Mouse (Mus musculus) thymus, postnatal 10 days (tissue): ENCODE data around the gene Nxph3.
"Not testable (repeated sequence)": the region's sequence is repeated elsewhere in the genome, so short reads cannot be mapped to it uniquely, and the experiment has no call there.

ENCODE experiments used
- DNase-seq, 2 experiments: peaks; one replicate each; pipeline ENCODE4 v3.0.0; 2021; ENCODE audit warnings: low spot score in 2 of 2

The Nxph3 gene

GRCm38 (mm10) chr11:95519299-95519698, 4.9 kb upstream of the Nxph3 start:
- DNase-seq = no peak

DNA sequence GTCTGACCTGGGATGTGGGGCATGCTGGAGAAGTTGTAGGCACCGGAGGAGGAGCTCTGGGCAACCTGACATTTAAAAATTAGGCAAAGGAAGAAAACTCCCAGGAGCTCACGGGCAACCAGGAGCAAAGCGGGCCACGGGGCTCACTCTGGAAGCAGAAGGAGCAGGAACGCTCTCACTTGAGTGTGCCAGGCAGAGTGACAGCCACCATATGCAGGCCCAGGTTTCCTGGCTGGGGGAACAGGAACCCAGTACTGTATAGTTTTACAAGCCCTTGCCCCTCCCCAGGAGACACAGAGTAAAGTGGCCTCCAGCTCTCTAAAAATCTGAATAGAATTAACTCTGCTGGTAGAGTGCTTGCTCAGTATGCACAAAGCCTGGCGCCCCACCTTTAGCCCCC, 2.8 kb upstream of the Nxph3 start:
- no peak for DNase-seq

DNA sequence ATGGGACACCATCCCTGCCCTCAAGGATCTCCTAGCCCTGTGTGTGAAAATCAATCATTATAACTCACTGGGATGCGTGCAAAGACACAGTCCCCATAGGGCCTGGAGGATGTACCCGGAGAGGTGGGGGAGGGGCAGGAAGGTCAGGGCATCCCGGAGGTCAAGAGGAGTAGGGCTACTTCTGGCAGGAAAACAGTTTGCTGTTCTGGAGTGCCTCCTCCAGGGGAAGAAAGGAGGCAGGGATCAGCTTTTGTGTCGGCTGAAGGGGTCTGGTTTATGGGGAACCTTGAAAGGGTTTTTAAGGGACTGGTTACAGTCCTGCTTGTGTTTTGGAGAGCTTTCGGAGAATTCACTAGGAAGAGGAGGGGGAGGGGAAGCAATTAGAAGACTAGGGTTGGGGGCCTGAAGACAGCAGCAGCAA, 2.1 kb upstream of the Nxph3 start:
- DNase-seq = no peak

DNA sequence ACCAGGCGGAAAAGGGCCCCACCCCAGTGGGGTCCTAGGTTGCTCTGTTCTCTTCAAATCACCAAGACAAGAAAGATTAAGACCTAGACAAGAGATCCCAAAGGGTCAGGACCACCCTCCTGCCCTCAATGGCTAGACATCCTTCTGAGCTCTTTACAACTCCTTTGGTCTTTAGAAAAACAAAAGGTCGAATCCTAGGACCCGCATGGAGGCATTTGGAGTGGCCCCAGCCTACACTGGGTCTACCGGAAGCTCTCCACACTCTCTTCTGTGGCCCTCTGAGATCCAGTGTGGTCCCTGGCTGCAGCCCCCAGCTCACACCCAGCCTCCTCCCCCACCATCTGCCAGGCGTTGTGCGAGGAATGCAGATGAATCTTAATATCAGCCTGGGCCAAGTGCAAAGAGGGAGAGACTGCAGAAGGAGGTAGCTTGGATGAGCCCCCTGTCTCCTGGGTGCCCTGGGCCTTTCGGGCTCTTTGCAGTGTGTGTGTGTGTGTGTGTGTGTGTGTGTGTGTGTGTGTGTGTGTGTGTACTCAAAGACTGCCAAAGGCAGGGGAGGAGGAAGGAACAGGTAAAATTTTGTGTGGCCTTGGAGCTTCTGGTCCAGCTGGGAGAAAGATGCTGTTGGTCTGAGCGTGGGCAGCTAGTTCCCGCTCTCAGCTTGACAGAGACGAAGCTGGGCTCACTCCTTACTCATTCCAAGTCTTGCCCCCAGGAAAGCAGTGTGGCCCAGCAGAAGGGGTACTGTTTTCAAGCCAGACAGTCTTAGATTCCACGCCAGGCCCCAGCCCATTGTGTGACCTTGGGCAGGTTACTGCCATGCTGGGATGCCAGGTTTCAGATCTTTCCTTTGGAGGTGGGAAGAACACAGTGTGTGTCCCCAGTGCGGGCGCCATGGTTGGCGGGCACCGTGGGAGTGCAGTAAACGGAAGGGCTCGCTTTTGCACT, 1.3 kb upstream of the Nxph3 start:
- no peak for DNase-seq

DNA sequence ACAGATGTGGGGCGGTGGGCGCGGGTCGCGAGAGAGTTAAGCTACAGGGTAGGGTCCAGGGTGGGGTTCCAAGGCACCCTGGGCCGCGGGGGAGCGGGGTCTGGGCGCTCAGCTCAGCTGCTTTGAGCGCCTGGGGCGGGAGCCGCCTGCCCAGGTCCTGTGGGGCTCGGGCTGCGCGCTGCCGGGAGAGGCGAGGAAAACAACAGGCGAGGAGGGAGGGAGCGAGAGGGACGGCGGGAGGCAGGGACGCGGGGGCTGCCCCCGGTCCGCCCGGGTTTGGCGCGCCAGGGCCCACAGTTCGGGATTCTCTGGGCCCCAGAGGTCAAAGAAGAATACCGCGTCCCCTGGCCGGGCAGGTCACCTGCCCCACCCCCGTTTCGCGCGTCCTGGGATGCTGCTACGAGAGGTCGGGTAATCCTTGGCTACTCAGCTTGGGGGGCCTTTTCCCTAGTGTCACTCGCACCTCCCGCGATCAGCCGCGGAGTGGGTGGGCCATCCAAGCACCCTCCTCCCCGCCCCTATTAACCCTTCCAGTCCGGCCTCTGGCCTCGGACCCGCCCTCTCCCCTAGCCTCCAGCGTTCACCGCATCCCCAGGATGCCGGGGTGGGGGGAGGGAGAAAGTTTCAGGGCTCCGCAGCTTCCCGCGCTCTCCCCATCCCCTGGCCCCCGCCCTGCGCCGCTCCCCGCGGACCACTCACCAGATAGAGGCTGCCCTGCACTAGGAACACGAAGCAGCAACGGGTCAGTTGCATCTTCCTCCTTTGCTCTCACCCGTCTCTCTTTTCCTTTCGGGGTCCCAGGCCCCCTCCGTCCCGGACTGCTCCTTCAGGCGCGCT, 691 bp downstream of the Nxph3 start:
- no peak for DNase-seq

DNA sequence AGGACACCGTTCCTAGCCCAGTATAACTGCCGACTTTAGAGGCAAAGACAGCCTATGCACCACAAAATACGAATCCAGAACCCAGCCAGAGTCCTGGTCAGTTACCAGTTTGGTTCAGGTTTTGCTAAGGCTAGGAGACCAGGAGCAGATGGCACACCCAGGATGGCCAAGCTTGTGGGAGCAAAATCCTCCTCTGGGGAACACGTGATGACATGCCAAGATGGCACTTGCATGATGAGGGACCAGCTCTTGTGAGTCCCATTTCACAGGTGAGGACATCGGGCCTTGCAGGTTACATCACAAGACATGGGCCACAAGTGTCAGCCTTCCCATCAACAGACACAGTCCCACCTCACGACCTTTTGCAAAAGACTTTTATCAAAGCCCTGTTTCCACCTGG, 2.0 kb downstream of the Nxph3 start:
- DNase-seq = no peak

DNA sequence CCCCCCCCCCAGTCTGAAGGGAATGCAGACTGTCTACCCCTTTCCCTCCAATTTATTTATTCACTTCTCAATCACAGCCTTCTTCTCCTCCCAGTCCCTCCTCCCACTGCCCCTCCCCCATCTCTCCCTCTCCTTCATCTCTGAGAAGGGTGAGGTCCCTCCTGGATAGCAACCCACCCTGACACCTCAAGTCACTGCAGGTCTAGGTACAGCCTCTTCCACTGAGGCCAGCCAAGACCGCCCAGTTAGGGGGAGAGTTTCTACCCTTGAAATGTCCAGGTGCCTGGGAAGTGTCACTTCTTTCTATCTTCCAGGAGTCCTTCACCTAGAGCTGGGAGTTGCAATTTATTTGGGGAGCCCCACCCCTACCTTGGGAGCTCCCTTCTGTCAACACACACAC, 2.5 kb downstream of the Nxph3 start:
- DNase-seq = no peak

DNA sequence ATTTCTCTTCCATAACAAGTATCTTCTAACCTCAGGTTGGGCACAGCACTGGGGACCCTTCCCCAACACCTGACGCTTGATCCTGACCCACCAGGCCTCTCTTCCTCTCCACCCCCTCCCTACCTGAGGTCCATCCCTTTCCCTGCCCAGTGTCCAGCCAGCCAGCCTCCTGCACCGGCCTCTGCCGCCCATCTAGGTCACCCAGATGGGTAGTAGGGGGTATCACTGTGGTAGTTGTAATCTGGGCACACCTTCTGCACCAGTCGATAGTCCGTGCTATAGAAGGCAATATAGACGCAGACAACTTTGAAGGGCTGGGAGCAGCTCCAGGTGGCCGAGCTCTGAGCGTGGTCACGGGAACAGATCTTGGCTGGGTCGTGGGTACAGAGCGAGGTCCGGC, 3.7 kb downstream of the Nxph3 start:
- no peak for DNase-seq

DNA sequence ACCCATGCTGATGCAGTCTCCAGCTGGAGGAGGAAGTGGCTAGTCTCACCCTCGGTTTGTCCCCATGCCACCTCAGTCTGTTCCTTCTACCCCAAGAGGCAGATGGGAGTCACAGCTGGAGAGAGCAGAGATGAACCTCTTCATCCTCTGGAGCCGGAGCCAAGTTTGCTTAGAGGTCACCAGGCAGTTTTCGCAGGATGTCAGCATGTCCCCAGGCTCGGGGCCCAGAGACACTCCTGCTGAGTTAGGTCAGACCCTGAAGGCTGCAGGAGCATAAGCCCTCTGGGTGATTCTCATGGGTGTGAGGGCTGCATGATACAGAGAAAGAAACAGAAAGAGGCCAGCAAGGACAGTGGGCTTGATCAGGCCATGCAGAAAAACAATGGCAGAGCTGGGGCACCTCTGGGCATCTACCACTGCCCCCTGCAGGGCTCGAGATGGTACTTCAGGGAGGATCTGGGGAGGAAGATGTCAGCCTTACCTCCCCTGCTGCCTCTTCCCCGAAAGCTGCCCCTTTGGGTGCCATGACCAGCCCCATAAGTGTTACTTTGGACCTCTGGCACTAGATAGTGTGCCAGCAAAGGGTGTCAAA, 5.1 kb downstream of the Nxph3 start:
- DNase-seq = no peak

DNA sequence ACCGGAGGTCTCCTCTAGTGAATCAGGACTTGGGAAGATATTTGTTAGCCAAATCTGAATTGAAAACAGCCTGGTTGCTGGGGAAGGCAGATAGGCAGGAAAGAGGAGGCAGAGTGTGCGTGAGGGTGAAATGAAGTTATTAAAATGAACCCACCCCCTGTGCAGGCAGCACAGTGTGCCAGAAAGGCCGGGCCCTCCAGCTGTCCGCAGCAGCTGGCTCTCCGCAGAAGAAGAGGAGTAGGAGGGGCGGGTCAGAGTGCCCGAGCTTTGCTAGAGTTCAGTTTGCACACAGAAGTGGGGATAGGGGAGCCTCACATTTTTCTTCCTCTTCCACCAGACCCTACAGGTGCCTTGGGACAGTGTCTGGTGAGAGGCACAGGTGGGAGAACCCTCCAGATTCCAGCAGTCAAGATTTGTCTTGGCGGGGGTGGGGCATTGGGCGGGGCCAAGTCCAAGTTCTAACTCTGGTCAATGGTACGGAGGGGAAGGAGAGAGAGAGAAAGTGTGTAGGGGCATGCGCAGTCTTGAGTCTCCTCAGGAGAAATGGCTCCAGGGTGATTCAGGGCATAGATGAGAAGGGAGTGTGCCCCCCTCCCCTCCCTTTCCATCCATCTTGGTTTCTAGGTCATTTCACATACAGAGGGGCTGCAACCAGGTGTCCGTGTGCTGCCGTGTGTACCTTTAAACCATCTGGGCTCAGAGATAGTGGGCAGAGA, 6.0 kb downstream of the Nxph3 start:
- DNase-seq = no peak

DNA sequence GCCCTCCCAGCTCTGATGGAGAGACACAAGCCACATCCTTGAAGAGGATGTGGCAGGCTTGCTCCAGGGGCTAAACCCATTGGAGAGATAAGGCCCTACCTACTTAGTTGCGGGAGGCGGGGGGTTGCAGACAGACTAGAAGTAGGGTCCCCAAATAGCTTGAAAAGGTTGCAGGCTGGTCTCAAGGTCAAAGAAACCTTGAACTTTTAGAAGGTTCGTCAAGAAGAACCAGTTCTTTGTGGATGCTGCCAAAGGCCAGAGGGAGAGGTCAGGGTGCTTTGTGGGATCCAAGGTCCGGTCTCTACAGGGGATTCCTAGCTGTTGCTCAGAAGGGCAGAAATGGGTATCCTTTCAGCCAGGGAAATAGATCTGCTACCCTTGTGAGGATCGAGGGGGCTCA, 6.6 kb downstream of the Nxph3 start:
- no peak for DNase-seq

DNA sequence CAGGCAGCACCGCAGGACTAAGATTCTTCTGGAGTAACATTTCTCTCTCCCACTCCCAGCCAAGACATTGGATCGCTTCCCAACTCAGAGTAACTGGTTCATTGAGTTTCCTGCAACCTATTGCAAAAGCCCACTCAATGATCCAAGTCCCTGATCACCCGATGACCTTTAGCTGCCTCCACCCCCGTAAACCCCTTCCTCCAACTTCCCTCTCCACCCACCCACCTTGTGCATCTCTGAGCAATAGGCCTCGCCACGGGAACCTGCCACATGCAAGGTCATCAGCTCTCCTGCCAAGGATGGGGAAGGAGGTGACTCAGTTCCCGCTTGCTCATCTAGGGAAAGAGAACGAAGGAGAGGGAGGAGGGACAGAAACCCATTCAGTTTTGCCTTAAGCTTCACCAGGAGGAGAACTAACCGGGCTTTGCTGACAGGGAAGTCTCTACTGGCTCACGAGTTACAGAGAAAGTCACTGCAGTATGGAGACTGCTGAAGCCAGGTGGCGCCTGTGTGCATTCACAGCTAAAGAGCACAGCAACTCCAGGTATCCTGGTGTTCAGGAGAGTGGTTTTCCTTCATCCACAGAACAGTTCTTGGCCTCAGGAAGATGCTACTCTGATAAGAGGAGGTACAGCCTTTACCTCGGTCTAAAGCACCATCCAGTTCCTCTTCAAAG, 7.2 kb downstream of the Nxph3 start:
- no peak for DNase-seq

GRCm38 (mm10) chr11:95504271-95504731, 10.1 kb downstream of the Nxph3 start:
- DNase-seq = no peak

GRCm38 (mm10) chr11:95503581-95504180, 10.7 kb downstream of the Nxph3 start:
- no peak for DNase-seq

GRCm38 (mm10) chr11:95501826-95502225, 12.5 kb downstream of the Nxph3 start:
- not testable (repeated sequence) for DNase-seq

- no peak for DNase-seq
Observed at GRCm38 (mm10) chr11:95500836-95501235, 13.5 kb downstream of the Nxph3 start.

DNA sequence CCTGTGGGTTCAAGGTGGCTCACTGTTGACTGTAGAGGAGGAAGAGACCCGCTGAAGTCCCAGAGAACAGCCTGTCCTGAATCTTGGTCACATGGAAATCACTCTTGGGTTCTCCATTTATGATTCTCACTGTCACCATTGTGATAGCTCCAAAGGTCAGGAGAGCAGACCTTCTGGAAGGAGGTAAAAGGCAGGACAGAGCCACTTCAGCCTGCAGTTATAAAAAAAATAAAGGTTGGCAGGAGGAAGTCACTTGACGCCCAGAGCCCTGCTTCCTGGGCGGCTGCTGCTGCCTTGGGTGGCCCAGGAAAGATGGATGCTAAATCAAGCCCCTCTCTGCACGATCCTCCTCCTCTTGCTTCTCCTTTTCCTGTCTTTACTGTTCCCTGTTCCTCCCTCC, 14.0 kb downstream of the Nxph3 start:
- DNase-seq = no peak

DNA sequence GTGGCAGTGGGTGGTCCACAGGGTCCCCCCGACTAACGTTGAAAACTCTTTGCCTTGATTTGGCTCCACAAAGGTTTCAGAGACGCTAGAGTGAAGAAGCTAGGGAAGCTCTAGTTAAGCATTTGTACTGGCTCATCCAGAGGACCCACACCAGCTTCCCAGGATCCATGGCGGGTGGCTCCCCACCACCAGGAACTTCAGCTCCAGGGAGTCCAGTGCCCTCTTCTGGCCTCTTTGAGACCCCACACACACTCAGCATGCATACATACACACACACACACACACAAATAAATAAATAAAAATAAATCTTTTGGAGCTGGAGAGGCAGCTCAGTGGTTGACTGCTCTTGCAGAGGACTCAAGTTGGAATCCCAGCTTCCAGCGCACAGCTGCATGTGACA, 16.4 kb downstream of the Nxph3 start:
- no peak for DNase-seq

- no peak for DNase-seq
Observed at GRCm38 (mm10) chr11:95495883-95496282, 18.5 kb downstream of the Nxph3 start.

DNA sequence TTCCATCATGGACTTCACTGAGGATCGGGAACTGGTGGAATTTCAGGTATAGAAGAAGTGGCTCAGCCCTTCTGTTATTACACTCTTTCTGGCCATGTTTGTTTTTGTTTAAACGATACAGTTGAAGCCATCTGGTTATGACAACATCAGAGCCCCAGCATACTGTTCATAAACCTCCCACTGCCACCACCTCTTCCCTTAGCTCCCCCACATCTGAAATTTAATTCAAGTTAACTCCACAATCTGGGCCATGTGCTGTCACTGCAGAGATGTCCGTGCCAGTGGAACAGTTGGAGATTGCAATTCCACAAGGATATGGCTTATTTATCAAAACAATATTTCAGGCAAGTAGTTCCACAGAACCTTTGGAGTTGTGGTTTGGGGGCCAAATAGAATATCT, 20.0 kb downstream of the Nxph3 start:
- DNase-seq = no peak

DNA sequence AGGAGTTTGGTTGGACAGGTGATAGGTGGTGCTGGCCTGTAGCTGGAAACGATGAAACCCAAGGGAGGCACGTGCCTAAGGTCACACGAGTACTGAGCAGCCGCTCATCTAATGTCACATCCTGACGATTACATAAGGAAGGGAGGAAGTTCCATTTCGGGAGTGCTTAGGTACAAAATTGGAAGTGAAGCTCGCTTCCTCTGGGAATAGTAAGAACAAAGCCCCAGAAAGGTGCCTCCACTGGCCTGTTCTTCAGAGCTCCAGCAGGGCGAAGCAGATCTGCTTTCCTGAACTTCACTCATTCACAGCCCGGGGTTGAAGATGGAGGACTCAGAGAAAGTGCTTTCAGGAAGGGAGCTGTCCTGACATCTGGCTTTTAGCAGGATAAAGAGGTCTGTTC, 20.4 kb downstream of the Nxph3 start:
- DNase-seq = no peak
